Mouse (Mus musculus): ENCODE measurements around the gene Mthfd1.

GRCm38 (mm10) chr12:76341080-76341479, 86.0 kb downstream of the Mthfd1 start:
- TF ChIP-seq CTCF (IDR thresholded peaks at IDR 0.05; ENCODE audit: control insufficient read depth, insufficient read depth, insufficient read length) (no peak), CEBPB (IDR thresholded peaks at IDR 0.05; ENCODE audit: low read depth) (no peak), USF1 (IDR thresholded peaks at IDR 0.05; ENCODE audit: low read depth) (no peak), MYOD1 (IDR thresholded peaks at IDR 0.05; ENCODE audit: control insufficient read depth, insufficient read length, low read depth) (no peak), MAX (IDR thresholded peaks at IDR 0.05) (no peak), FOSL1 (IDR thresholded peaks at IDR 0.05; ENCODE audit: insufficient read depth, low read length, poor library complexity, severe bottlenecking) (no peak)
